Mouse (Mus musculus): ENCODE measurements around the gene Klhdc2.

Gene Klhdc2

GRCm38 (mm10) chr12:69296511-69297410, at the start of gene Klhdc2:
Klhdc2 (plus strand) TSS chr12:69296681.
- in situ Hi-C loops (cut with MboI; ENCODE audit: low pct_unique_long_range_greater_than_20kb in 1 of 2, low sequenced_read_pairs in 2 of 2, unreplicated experiment in 1 of 2), result no loop called here

- in situ Hi-C loops (cut with MboI; ENCODE audit: low pct_unique_long_range_greater_than_20kb in 1 of 2, low sequenced_read_pairs in 2 of 2, unreplicated experiment in 1 of 2), result no loop called here
Observed at GRCm38 (mm10) chr12:69249766-69250165, 46.7 kb upstream of the Klhdc2 start.

GRCm38 (mm10) chr12:69250756-69251155, 45.7 kb upstream of the Klhdc2 start:
- in situ Hi-C loops (cut with MboI; ENCODE audit: low pct_unique_long_range_greater_than_20kb in 1 of 2, low sequenced_read_pairs in 2 of 2, unreplicated experiment in 1 of 2), result no loop called here

- in situ Hi-C loops (cut with MboI; ENCODE audit: low pct_unique_long_range_greater_than_20kb in 1 of 2, low sequenced_read_pairs in 2 of 2, unreplicated experiment in 1 of 2), result no loop called here
Observed at GRCm38 (mm10) chr12:69253806-69254205, 42.7 kb upstream of the Klhdc2 start.

- in situ Hi-C loops (cut with MboI; ENCODE audit: low pct_unique_long_range_greater_than_20kb in 1 of 2, low sequenced_read_pairs in 2 of 2, unreplicated experiment in 1 of 2), result no loop called here
Observed at GRCm38 (mm10) chr12:69257836-69258235, 38.6 kb upstream of the Klhdc2 start.

GRCm38 (mm10) chr12:69262251-69262650, 34.2 kb upstream of the Klhdc2 start:
- in situ Hi-C loops (cut with MboI; ENCODE audit: low pct_unique_long_range_greater_than_20kb in 1 of 2, low sequenced_read_pairs in 2 of 2, unreplicated experiment in 1 of 2), result no loop called here

- in situ Hi-C loops (cut with MboI; ENCODE audit: low pct_unique_long_range_greater_than_20kb in 1 of 2, low sequenced_read_pairs in 2 of 2, unreplicated experiment in 1 of 2), result no loop called here
Observed at GRCm38 (mm10) chr12:69265031-69265430, 31.4 kb upstream of the Klhdc2 start.

- in situ Hi-C loops (cut with MboI; ENCODE audit: low pct_unique_long_range_greater_than_20kb in 1 of 2, low sequenced_read_pairs in 2 of 2, unreplicated experiment in 1 of 2), result no loop called here
Observed at GRCm38 (mm10) chr12:69267956-69268632, 28.4 kb upstream of the Klhdc2 start.

GRCm38 (mm10) chr12:69268956-69269355, 27.5 kb upstream of the Klhdc2 start:
- in situ Hi-C loops (cut with MboI; ENCODE audit: low pct_unique_long_range_greater_than_20kb in 1 of 2, low sequenced_read_pairs in 2 of 2, unreplicated experiment in 1 of 2), result no loop called here

- in situ Hi-C loops (cut with MboI; ENCODE audit: low pct_unique_long_range_greater_than_20kb in 1 of 2, low sequenced_read_pairs in 2 of 2, unreplicated experiment in 1 of 2), result no loop called here
Observed at GRCm38 (mm10) chr12:69279931-69280469, 16.5 kb upstream of the Klhdc2 start.

GRCm38 (mm10) chr12:69280915-69281314, 15.6 kb upstream of the Klhdc2 start:
- in situ Hi-C loops (cut with MboI; ENCODE audit: low pct_unique_long_range_greater_than_20kb in 1 of 2, low sequenced_read_pairs in 2 of 2, unreplicated experiment in 1 of 2), result no loop called here

- in situ Hi-C loops (cut with MboI; ENCODE audit: low pct_unique_long_range_greater_than_20kb in 1 of 2, low sequenced_read_pairs in 2 of 2, unreplicated experiment in 1 of 2), result no loop called here
Observed at GRCm38 (mm10) chr12:69283146-69283545, 13.3 kb upstream of the Klhdc2 start.

GRCm38 (mm10) chr12:69287535-69287934, 8.9 kb upstream of the Klhdc2 start:
- in situ Hi-C loops (cut with MboI; ENCODE audit: low pct_unique_long_range_greater_than_20kb in 1 of 2, low sequenced_read_pairs in 2 of 2, unreplicated experiment in 1 of 2), result no loop called here

- in situ Hi-C loops (cut with MboI; ENCODE audit: low pct_unique_long_range_greater_than_20kb in 1 of 2, low sequenced_read_pairs in 2 of 2, unreplicated experiment in 1 of 2), result no loop called here
Observed at GRCm38 (mm10) chr12:69288699-69289098, 7.8 kb upstream of the Klhdc2 start.

- in situ Hi-C loops (cut with MboI; ENCODE audit: low pct_unique_long_range_greater_than_20kb in 1 of 2, low sequenced_read_pairs in 2 of 2, unreplicated experiment in 1 of 2), result no loop called here
Observed at GRCm38 (mm10) chr12:69292401-69292800, 4.1 kb upstream of the Klhdc2 start.

- in situ Hi-C loops (cut with MboI; ENCODE audit: low pct_unique_long_range_greater_than_20kb in 1 of 2, low sequenced_read_pairs in 2 of 2, unreplicated experiment in 1 of 2), result no loop called here
Observed at GRCm38 (mm10) chr12:69293815-69294214, 2.7 kb upstream of the Klhdc2 start.

- in situ Hi-C loops (cut with MboI; ENCODE audit: low pct_unique_long_range_greater_than_20kb in 1 of 2, low sequenced_read_pairs in 2 of 2, unreplicated experiment in 1 of 2), result no loop called here
Observed at GRCm38 (mm10) chr12:69294936-69295335, 1.5 kb upstream of the Klhdc2 start.

GRCm38 (mm10) chr12:69295651-69296050, 830 bp upstream of the Klhdc2 start:
- in situ Hi-C loops (cut with MboI; ENCODE audit: low pct_unique_long_range_greater_than_20kb in 1 of 2, low sequenced_read_pairs in 2 of 2, unreplicated experiment in 1 of 2), result no loop called here

- in situ Hi-C loops (cut with MboI; ENCODE audit: low pct_unique_long_range_greater_than_20kb in 1 of 2, low sequenced_read_pairs in 2 of 2, unreplicated experiment in 1 of 2), result no loop called here
Observed at GRCm38 (mm10) chr12:69297411-69298150, 1.1 kb downstream of the Klhdc2 start.

All from mouse embryonic stem cell (cell line).